Mouse (Mus musculus) heart, embryonic 15.5 days (tissue): Measurements from ENCODE around the gene Col17a1. TPM values are rescaled to one million over a fixed set of nuclear protein-coding genes. Genes with fewer than 3 reads are reported as not detected.
A peak's percentile ranks its signal among the peaks of the same experiment; 100 is the strongest.

Experiments used
- ATAC-seq: fragments of 200-750 bp; cut with Nextera tagmentation; replicated peaks from 2 replicates; pipeline ENCODE4 v1.8.0; 2017; ENCODE audit warnings: low read depth, moderate TSS enrichment; ENCODE audit not compliant: insufficient number of reproducible peaks, insufficient read depth, low FRiP score
- H3K27ac ChIP-seq: fragments of 300-500 bp; sonication (generic); 2 replicates; pipeline ENCODE4 v1.5.1; 2015; ENCODE audit warnings: mild to moderate bottlenecking, inconsistent platforms
- H3K27me3 ChIP-seq: fragments of 300-500 bp; sonication (generic); 2 replicates; pipeline ENCODE4 v1.6.1; 2015; ENCODE audit warnings: inconsistent platforms
- H3K36me3 ChIP-seq: fragments of 300-500 bp; sonication (generic); 2 replicates; pipeline ENCODE4 v1.6.1; 2015; ENCODE audit warnings: mild to moderate bottlenecking, inconsistent platforms
- H3K4me1 ChIP-seq: fragments of 300-500 bp; sonication (generic); replicated peaks from 2 replicates; pipeline ENCODE4 v1.6.1; 2015; ENCODE audit warnings: inconsistent platforms
- H3K4me2 ChIP-seq: fragments of 300-500 bp; sonication (generic); 2 replicates; pipeline ENCODE4 v1.6.1; 2015; ENCODE audit warnings: inconsistent platforms, mild to moderate bottlenecking, moderate library complexity
- H3K4me3 ChIP-seq: fragments of 300-500 bp; sonication (generic); 2 replicates; pipeline ENCODE4 v1.5.1; 2015; ENCODE audit warnings: mild to moderate bottlenecking, inconsistent platforms
- H3K9ac ChIP-seq: fragments of 300-500 bp; sonication (generic); 2 replicates; pipeline ENCODE4 v1.6.1; 2015; ENCODE audit warnings: mild to moderate bottlenecking, inconsistent platforms
- H3K9me3 ChIP-seq: fragments of 300-500 bp; sonication (generic); replicated peaks from 2 replicates; pipeline ENCODE4 v1.6.1; 2016; ENCODE audit warnings: inconsistent platforms
- WGBS: fragments of 180-500 bp; shearing (Covaris S2); methylation state at CpG from one replicate; pipeline ENCODE4 v1.1.7; 2015; ENCODE audit warnings: mixed read lengths; 5-methylcytosine and 5-hydroxymethylcytosine counted together
- polyA plus RNA-seq: library from polyadenylated mRNA; unstranded; fragments of >200 nt; fragmentation: Nextera tagmentation; extraction: Ambion mirVana; gene quantifications from 2 replicates; pipeline ENCODE4 v1.2.1, GENCODE M21; 2015

The Col17a1 gene
- polyA plus RNA-seq, 1 experiment from 2014 or later = 0.30 TPM

DNA sequence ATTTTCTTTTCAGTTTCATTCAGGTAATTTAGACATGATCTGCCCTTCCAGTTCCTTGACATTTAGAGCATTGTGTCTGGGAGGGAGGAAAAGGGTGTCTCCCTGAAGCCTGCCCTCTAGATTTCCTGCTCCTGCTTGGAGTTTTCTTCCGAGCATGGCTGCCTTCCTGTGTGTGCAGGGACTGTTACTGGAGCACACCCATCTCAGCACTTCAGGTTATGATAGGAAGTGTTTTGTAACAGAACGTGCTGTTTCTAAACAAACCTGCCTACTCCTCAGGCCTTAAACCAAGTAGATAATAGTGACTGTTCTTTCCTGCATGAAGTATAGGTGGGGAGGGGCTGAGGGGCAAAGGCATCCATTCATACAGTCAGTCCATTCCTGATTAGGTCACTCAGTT, 48.0 kb downstream of the Col17a1 start:
- H3K9me3 ChIP-seq = no peaks in the 10 kb centered on the region
- H3K36me3 ChIP-seq = peaks cover 37% of the 10 kb centered on the region
- no peak overlapping the region; the same call in 1 of the 2 replicates for H3K27ac ChIP-seq
- ATAC-seq = peak; percentile 45; the same call in 1 of the 2 replicates
- H3K4me1 ChIP-seq = peaks cover 12% of the 10 kb centered on the region; the same call in 1 of the 2 replicates
- WGBS = 39% methylated on average over 2 of the region's 2 CpGs
- no peak overlapping the region for H3K4me2 ChIP-seq
- no peak overlapping the region for H3K4me3 ChIP-seq
- no peaks in the 10 kb centered on the region for H3K27me3 ChIP-seq
- H3K9ac ChIP-seq = no peak overlapping the region

DNA sequence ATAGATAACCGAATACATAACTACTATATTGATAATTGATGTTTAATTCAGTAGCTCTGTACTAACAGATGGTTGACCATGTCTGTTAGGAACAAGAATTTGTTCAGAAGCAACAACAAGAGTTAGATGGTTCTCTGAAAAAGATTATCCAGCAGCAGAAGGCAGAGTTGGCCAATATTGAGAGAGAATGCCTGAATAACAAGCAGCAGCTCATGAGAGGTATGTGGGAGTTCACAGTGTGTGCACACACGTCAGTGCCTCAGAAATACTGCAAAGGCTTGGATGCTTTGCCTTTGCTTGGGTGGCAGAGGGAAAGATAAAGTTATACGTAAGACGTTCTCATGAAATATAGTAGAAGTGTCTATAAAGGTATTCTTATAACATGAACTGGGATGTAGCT, 56.5 kb downstream of the Col17a1 start:
- Histone ChIP-seq H3K36me3 (peaks cover 47% of the 10 kb centered on the region), H3K4me3 (no peak overlapping the region), H3K9me3 (no peaks in the 10 kb centered on the region), H3K4me1 (no peaks in the 10 kb centered on the region), H3K4me2 (no peak overlapping the region), H3K27me3 (no peaks in the 10 kb centered on the region), H3K9ac (no peak overlapping the region), H3K27ac (no peak overlapping the region)
- 86% methylated on average over 4 of the region's 4 CpGs for WGBS
- no peak for ATAC-seq

DNA sequence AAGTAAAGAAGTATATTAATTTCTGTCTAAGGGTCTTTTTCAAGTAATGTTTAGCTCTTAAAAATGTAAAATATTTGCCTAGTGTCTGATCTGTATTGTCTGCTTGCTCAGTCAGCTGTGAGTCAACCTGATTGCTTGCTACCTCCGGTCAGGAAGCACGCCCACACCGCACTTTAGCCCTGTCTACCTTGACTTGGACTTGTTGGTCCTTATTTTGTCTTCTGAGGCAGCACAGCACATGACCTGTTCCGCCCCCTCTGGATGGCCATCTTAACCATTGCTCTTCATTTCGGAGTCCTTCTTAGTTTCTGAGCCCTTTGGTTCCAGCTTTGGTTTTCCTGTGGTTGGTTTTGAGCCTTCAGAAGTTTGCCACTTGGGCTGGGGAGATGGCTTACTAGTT, 60.1 kb downstream of the Col17a1 start:
- no peaks in the 10 kb centered on the region for H3K9me3 ChIP-seq
- WGBS = 95% methylated on average over 5 of the region's 5 CpGs
- no peak overlapping the region for H3K27ac ChIP-seq
- H3K27me3 ChIP-seq = no peaks in the 10 kb centered on the region
- no peak overlapping the region for H3K9ac ChIP-seq
- ATAC-seq = no peak
- H3K4me2 ChIP-seq = no peak overlapping the region
- H3K36me3 ChIP-seq = peaks cover 28% of the 10 kb centered on the region
- no peak overlapping the region for H3K4me3 ChIP-seq
- no peaks in the 10 kb centered on the region for H3K4me1 ChIP-seq

DNA sequence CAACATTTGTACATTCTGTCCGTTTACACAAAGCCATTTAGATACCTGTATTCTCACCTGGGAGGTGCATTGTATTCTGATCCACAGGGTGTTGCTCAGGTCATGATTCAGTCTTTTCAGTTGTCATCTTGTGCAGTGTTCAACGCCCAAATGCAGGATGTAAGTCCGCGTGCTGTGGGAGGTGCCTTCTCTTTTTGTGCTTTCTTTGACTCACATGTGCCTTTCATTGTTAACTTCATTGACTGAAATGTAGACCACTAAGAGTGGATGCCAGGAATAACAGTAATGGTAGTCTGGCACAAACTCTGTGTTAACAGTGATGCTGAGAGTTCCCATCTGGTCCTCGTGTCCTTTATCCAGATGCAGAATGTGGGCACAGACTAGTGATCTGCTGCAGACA, 61.5 kb downstream of the Col17a1 start:
- H3K4me2 ChIP-seq = no peak overlapping the region
- H3K27ac ChIP-seq = no peak overlapping the region
- H3K9ac ChIP-seq = no peak overlapping the region
- no peaks in the 10 kb centered on the region for H3K4me1 ChIP-seq
- ATAC-seq = no peak
- WGBS = 67% methylated on average over 5 of the region's 5 CpGs
- H3K36me3 ChIP-seq = peaks cover 28% of the 10 kb centered on the region
- H3K4me3 ChIP-seq = no peak overlapping the region
- no peaks in the 10 kb centered on the region for H3K9me3 ChIP-seq
- H3K27me3 ChIP-seq = no peaks in the 10 kb centered on the region

DNA sequence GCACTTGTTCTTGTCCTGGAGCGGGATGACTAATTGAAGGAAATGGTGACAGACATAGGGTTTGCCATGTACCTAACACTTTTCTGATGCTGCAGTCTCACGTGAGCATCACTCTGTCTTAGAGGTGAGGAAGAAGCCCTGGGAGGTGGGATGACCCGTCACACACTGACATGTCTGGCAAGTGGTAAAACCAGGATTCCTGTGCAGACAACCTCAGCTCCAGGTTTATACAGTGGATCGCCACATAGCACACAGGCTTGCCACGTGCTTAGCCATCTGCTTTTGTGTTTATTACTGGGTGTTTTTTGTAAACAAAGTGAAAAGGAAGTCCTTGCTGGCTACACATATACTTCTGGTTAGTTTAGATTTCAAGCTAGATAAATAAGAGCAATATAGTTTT, 62.8 kb downstream of the Col17a1 start:
- H3K4me2 ChIP-seq = no peak overlapping the region
- no peaks in the 10 kb centered on the region for H3K27me3 ChIP-seq
- H3K9ac ChIP-seq = no peak overlapping the region
- no peak overlapping the region for H3K4me3 ChIP-seq
- H3K36me3 ChIP-seq = peaks cover 37% of the 10 kb centered on the region
- no peaks in the 10 kb centered on the region for H3K9me3 ChIP-seq
- ATAC-seq = no peak
- H3K27ac ChIP-seq = no peak overlapping the region
- 77% methylated on average over 5 of the region's 5 CpGs for WGBS
- H3K4me1 ChIP-seq = no peaks in the 10 kb centered on the region

DNA sequence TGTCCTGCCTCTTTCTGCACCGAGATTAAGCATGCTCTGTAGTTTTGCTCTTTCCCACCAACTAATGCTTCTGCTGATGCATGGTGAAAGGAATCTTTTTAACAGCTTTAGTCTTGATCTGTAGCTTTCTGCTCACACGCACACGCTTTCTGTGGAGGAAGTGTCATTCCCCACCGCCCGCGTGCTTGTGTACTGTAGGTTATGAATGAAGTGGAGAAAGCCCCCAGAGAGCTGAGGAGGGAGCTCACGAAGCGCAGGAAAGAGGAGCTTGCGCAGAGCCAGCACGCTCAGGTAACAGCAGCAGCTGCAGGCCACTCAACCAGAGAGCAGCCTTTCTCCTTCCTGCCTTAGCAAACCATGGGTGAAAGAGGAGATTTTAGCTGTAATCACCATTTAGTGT, 64.4 kb downstream of the Col17a1 start:
- Histone ChIP-seq H3K27ac (no peak overlapping the region), H3K36me3 (peaks cover 50% of the 10 kb centered on the region), H3K9me3 (no peaks in the 10 kb centered on the region), H3K27me3 (no peaks in the 10 kb centered on the region), H3K4me2 (no peak overlapping the region), H3K4me1 (no peaks in the 10 kb centered on the region), H3K9ac (no peak overlapping the region), H3K4me3 (no peak overlapping the region)
- WGBS = 90% methylated on average over 10 of the region's 10 CpGs
- ATAC-seq = no peak

DNA sequence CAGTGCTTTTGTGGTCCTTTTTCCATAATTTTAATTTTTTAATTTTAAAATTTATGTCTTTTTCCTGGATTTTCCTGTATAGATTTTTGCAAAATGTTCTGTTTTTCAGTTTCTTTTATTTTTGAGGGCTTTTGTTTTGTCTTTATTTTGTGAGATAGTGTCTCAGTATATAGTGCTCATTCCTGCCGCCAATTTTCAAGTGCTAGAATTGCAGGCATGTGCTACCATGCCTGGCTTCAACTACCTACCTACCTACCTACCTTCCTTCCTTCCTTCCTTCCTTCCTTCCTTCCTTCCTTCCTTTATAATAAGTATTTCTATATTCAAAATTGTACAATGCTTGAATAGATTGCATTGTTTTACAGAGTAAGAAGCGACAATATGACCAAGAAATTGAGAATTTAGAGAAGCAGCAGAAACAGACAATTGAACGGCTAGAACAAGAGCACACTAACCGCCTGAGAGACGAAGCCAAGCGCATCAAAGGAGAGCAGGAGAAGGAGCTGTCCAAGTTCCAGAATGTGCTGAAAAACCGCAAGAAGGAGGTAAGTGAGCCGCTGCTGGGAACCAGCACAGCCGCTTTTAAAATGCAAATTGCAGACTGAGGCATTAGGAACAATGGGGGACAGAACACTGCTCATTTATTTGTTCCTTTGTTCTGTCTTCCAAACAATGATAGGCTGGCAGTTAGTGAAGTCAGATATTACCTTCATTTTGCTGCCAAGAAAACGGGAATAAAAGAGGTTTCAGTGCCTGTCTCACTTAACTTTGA, 66.8 kb downstream of the Col17a1 start:
- Histone ChIP-seq H3K27me3 (no peaks in the 10 kb centered on the region), H3K4me1 (no peaks in the 10 kb centered on the region), H3K4me3 (no peak overlapping the region), H3K9ac (no peak overlapping the region), H3K36me3 (peaks cover 60% of the 10 kb centered on the region), H3K27ac (no peak overlapping the region), H3K9me3 (no peaks in the 10 kb centered on the region), H3K4me2 (no peak overlapping the region)
- ATAC-seq = no peak
- 73% methylated on average over 10 of the region's 10 CpGs for WGBS

DNA sequence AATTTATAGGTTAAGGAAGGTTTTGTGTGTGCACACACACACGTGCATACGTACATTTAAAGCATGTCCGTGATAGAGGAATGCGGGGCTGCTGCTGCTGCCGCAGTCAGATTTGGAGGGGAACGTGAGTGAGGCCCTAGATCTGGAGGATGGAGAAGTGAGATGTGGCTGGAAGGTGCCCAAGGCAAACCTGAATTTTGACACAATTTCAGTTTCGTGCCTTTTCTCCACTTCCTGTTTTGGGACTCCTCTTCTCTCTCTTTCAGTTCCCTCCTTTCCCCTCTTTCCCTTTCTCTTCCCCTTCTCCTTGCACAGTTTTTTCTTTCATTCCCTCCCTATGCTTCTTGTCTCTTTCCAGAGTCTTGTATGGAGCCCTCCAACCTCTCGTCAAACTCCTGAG, 70.4 kb downstream of the Col17a1 start:
- peaks cover 77% of the 10 kb centered on the region for H3K36me3 ChIP-seq
- WGBS = 81% methylated on average over 8 of the region's 8 CpGs
- H3K9me3 ChIP-seq = no peaks in the 10 kb centered on the region

DNA sequence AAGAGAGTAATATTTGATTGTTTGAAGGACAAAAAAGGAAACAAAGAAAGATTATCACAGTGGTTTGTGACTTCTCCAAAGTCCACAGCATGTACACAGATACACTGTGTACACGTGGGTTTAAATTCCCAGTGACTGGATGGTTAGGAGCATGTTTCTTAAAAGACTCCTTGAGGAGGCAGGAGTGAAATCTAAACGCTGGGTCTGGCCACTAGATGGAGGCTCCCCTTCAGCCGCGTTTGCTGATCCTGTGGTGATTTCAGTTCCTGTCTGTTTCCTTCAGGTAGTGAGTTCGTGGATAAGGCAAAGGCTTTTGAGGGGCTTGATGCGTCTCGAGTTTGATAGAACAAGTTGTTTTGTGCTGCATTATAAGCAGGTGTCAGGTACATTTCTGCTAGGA, 78.5 kb downstream of the Col17a1 start:
- no peak for ATAC-seq

More for the DNA sequence above, 70.4 kb downstream of the Col17a1 start:
- Histone ChIP-seq H3K9ac (no peak overlapping the region), H3K4me2 (no peak overlapping the region), H3K27me3 (no peaks in the 10 kb centered on the region), H3K4me3 (no peak overlapping the region), H3K4me1 (no peaks in the 10 kb centered on the region), H3K27ac (no peak overlapping the region)
- ATAC-seq = no peak

DNA sequence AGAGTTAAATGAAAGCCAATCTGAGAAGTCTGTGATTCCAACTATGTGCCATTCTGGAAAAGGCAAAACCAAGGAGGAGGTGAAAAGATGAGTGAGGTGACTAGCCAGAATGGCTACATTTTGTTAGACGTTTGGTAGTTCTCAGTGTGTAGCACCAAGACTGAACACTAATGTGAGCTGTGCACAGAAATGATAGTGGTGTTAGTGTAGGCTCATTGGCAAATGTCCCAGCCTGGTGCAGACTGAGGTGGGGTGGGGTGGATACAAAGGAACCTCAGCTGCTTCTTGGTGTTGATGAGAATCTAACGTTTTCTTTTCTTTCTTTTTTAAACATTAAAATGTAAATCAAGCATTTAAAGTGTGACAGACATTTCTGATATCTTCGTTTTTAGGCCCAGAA, 83.4 kb downstream of the Col17a1 start:
- no peak overlapping the region for H3K9ac ChIP-seq
- no peaks in the 10 kb centered on the region for H3K4me1 ChIP-seq
- no peaks in the 10 kb centered on the region for H3K9me3 ChIP-seq
- peaks cover 20% of the 10 kb centered on the region for H3K36me3 ChIP-seq
- no peak overlapping the region for H3K4me3 ChIP-seq
- no peak overlapping the region for H3K4me2 ChIP-seq
- ATAC-seq = no peak
- WGBS = 50% methylated on average over 3 of the region's 3 CpGs
- H3K27me3 ChIP-seq = no peaks in the 10 kb centered on the region
- no peak overlapping the region for H3K27ac ChIP-seq

More for the DNA sequence above, 78.5 kb downstream of the Col17a1 start:
- no peak overlapping the region for H3K9ac ChIP-seq
- WGBS = 58% methylated on average over 7 of the region's 7 CpGs
- H3K27ac ChIP-seq = no peak overlapping the region
- peaks cover 59% of the 10 kb centered on the region for H3K36me3 ChIP-seq
- no peak overlapping the region for H3K4me3 ChIP-seq
- H3K27me3 ChIP-seq = no peaks in the 10 kb centered on the region
- no peaks in the 10 kb centered on the region for H3K9me3 ChIP-seq
- no peak overlapping the region for H3K4me2 ChIP-seq
- H3K4me1 ChIP-seq = no peaks in the 10 kb centered on the region
